Mouse (Mus musculus) hindbrain, embryonic 16.5 days (tissue): ENCODE measurements around the gene Dock6. TPM values are rescaled to one million over a fixed set of nuclear protein-coding genes. Genes with fewer than 3 reads are reported as not detected.
A peak's percentile ranks its signal among the peaks of the same experiment; 100 is the strongest.
"Not testable (repeated sequence)": the region's sequence is repeated elsewhere in the genome, so short reads cannot be mapped to it uniquely, and the experiment has no call there.

Experiments used
- ATAC-seq: fragments of 200-750 bp; cut with Nextera tagmentation; 2 replicates; pipeline ENCODE4 v1.8.0; 2017; ENCODE audit warnings: moderate TSS enrichment, moderate library complexity
- H3K27ac ChIP-seq: fragments of 300-500 bp; sonication (generic); 2 replicates; pipeline ENCODE4 v1.5.1; 2014; ENCODE audit warnings: low read depth, mild to moderate bottlenecking, control low read depth, low read length, moderate library complexity
- H3K27me3 ChIP-seq: fragments of 300-500 bp; sonication (generic); replicated peaks from 2 replicates; pipeline ENCODE4 v1.6.1; 2014; ENCODE audit warnings: low read length; ENCODE audit not compliant: control insufficient read depth, insufficient read depth
- H3K36me3 ChIP-seq: fragments of 300-500 bp; sonication (generic); 2 replicates; pipeline ENCODE4 v1.6.1; 2014; ENCODE audit warnings: mild to moderate bottlenecking, low read length, moderate library complexity, mixed read lengths; ENCODE audit not compliant: control insufficient read depth, insufficient read depth
- H3K4me1 ChIP-seq: fragments of 300-500 bp; sonication (generic); 2 replicates; pipeline ENCODE4 v1.6.1; 2014; ENCODE audit warnings: low read depth, low read length; ENCODE audit not compliant: control insufficient read depth, insufficient read depth
- H3K4me2 ChIP-seq: fragments of 300-500 bp; sonication (generic); 2 replicates; pipeline ENCODE4 v1.6.1; 2014; ENCODE audit warnings: mild to moderate bottlenecking, low read length, control low read depth, moderate library complexity
- H3K4me3 ChIP-seq: fragments of 300-500 bp; sonication (generic); 2 replicates; pipeline ENCODE4 v1.5.1; 2014; ENCODE audit warnings: mild to moderate bottlenecking, low read length, control low read depth, moderate library complexity
- H3K9ac ChIP-seq: fragments of 300-500 bp; sonication (generic); 2 replicates; pipeline ENCODE4 v1.6.1; 2014; ENCODE audit warnings: low read depth, mild to moderate bottlenecking, control low read depth, low read length, moderate library complexity
- H3K9me3 ChIP-seq: fragments of 300-500 bp; sonication (generic); 2 replicates; pipeline ENCODE4 v1.6.1; 2014; ENCODE audit warnings: mild to moderate bottlenecking, low read length, moderate library complexity; ENCODE audit not compliant: control insufficient read depth
- WGBS: fragments of 180-500 bp; shearing (Covaris S2); extraction: QIAGEN DNeasy Blood & Tissue Kit; methylation state at CpG from one replicate; pipeline ENCODE4 v1.1.7; 2014; 5-methylcytosine and 5-hydroxymethylcytosine counted together
- polyA plus RNA-seq: library from polyadenylated mRNA; unstranded; fragments of >200 nt; fragmentation: Nextera tagmentation; extraction: Ambion mirVana; gene quantifications from 2 replicates; pipeline ENCODE4 v1.2.1, GENCODE M21; 2015

Dock6 gene
- polyA plus RNA-seq, 1 experiment from 2014 or later, result 16.0 TPM

DNA sequence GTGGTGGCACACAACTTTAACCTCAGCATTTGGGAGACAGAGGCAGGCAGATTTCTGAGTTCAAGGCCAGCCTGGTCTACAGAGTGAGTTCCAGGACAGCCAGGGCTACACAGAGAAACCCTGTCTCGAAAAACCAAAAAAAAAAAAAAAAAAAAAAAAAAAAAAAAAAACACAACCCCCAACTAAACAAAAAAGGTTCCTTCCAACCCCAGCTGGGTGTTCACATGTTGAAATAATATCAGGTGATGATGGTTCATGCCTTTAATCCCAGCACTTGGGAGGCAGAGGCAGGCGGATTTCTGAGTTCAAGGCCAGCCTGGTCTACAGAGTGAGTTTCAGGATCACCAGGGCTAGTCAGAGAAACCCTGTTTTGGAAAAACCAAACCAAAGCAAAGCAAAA is 66.1 kb downstream of the Dock6 start:
- not testable (repeated sequence) for H3K4me3 ChIP-seq, H3K36me3 ChIP-seq, H3K9ac ChIP-seq, ATAC-seq, H3K9me3 ChIP-seq, H3K27ac ChIP-seq, H3K4me1 ChIP-seq, H3K27me3 ChIP-seq, H3K4me2 ChIP-seq
- WGBS, result 95% methylated on average over 1 of the region's 2 CpGs

DNA sequence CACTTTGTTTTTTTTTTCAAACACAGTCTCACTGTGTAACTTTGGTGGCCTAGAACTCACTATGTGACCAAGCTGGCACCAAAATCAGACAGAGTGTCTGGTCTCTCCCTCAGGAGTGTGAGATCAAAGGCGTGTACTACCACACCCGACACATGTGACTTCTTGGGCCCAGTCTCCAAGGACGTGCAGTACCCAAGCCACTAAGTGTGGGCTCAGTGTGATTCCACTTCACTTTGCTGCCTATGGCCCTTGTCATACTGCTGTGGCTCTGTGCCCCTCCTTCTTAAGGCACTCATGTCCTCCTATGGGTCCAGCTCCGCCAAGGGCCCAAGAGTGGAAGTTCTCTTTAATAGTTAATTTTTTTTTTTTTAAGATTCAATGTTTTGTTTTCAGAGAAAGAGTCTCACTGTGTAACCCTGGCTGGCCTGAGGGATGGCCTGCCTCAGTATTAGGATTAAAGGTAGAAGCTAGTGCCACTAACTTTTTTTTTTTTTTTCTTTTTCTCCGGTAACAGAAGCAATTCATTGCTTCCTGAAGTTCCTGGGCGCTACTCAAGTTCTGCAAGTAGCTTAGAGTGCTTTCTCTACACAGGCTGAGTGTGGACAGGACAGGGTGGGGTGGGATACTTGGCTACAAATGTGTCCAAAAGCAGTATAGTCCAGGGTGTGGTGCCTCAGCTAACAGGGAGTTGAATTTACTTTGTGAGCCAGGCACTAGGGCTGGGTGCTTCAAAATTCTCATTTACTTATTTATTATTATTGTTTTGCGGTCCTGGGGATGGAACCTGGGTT is 67.7 kb downstream of the Dock6 start:
- Histone ChIP-seq H3K36me3 (no peaks in the 10 kb centered on the region), H3K27me3 (no peaks in the 10 kb centered on the region), H3K27ac (no peak overlapping the region), H3K4me1 (no peaks in the 10 kb centered on the region), H3K9ac (no peak overlapping the region), H3K9me3 (no peaks in the 10 kb centered on the region), H3K4me3 (no peak overlapping the region), H3K4me2 (no peak overlapping the region)
- 93% methylated on average over 7 of the region's 7 CpGs for WGBS
- ATAC-seq, result no peak

DNA sequence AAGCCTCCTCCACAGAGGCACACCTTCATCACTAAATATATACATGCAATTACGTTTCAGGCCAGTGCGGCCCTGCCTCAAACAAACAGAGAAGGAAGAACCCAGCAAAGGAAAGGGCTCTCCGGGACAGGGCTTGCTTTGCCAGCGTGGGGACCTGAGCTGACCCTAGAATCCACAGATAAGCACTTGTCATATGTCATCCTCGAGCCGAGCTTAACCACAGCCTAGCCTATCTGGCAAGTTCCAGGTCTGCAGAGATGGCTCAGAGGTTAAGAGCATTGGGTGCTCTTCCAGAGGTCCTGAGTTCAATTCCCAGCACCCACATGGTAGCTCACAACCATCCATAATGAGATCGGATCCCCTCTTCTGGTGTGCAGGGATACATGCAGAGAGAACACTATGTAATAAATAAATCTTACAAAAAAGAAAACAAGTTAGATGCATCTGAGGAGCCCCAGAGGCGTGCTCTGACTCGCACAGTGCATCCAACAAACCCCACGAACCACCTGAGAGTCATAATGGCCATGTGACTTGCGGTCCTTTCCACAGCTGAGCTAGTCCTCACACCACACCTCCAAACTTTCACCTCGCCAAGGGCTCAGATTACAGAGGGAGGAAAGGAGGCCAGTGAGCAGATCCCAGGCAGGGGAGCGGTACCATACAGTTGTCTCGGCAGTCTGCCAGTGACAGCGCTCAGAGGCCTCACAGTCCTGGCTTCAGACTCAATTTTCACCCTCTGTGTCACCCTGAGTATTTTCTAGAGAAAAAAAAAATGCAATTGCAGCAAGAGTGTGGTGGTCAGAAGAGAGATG is 70.6 kb downstream of the Dock6 start:
- Histone ChIP-seq H3K4me2 (no peak overlapping the region), H3K9ac (no peak overlapping the region), H3K27ac (no peak overlapping the region), H3K4me1 (no peaks in the 10 kb centered on the region), H3K4me3 (no peak overlapping the region), H3K36me3 (0 out of 2 replicates have a peak, but pooled peaks cover 2% of the 10 kb centered on the region), H3K9me3 (no peaks in the 10 kb centered on the region), H3K27me3 (no peaks in the 10 kb centered on the region)
- no peak for ATAC-seq
- 78% methylated on average over 15 of the region's 15 CpGs for WGBS

DNA sequence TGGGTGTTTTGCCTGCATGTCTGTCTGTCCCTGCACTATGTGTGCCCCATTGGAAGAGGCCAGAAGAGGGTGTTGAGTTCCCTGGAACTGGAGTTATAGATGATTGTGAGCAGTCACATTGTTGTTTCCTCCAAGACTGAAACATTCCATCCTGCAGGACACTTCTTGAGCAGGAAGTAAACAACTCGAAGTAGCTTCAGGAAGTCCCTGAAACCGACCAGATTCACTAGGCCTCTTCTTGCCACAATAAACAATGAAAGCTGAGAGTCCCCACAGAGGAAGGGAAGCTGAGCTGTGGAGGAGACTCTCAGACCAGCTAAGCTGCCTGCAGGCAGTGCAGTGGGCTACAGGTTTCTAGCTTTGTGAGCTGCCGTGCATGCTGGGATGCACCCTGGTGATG is 74.7 kb downstream of the Dock6 start:
- Histone ChIP-seq H3K36me3 (0 out of 2 replicates have a peak, but pooled peaks cover 2% of the 10 kb centered on the region), H3K4me1 (no peaks in the 10 kb centered on the region), H3K27ac (no peak overlapping the region), H3K27me3 (no peaks in the 10 kb centered on the region), H3K9me3 (no peaks in the 10 kb centered on the region), H3K4me3 (no peak overlapping the region), H3K9ac (no peak overlapping the region), H3K4me2 (no peak overlapping the region)
- WGBS, result 94% methylated on average over 3 of the region's 3 CpGs
- no peak for ATAC-seq

DNA sequence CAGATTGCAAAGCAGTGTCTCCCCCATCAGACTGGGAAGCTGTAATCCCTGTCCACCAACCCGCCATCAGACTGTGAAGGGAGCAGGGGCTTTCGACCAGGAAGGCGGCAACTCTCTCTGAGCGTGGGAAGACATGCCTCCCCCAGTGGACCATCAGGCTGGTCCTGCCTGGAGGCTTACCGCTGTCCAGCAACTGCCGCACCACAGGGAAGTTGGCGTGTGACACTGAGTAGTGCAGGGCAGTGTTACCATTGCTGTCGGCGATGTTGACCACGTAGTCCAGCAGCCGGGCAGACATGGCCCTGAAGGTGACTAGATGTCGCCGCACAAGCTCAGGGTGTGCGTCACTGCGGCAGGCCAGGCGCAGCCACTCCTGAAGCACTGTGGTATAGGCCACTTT is 78.1 kb downstream of the Dock6 start:
- ATAC-seq, result no peak
- Histone ChIP-seq H3K4me3 (no peak overlapping the region), H3K9ac (no peak overlapping the region), H3K9me3 (no peaks in the 10 kb centered on the region), H3K27ac (no peak overlapping the region), H3K36me3 (0 out of 2 replicates have a peak, but pooled peaks cover 2% of the 10 kb centered on the region), H3K4me2 (no peak overlapping the region), H3K4me1 (no peaks in the 10 kb centered on the region), H3K27me3 (no peaks in the 10 kb centered on the region)
- 90% methylated on average over 16 of the region's 16 CpGs for WGBS

DNA sequence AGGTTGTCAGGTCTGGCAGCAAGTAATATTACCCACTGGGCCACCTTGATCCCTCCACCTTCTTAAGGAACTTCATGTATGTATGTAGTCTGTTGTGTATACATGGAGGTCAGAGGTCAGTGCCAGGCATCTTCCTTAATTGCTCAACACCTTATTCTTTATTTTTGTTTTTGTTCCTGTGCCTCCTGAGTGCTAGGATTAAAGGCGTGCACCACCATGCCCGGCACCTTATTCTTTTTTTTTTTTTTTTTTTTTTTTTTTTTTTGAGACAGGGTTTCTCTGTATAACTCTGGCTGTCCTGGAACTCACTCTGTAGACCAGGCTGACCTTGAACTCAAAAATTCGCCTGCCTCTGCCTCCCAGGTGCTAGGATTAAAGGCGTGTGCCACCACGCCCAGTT is 79.0 kb downstream of the Dock6 start:
- H3K4me2 ChIP-seq, ATAC-seq, H3K4me3 ChIP-seq, H3K9ac ChIP-seq, H3K4me1 ChIP-seq, H3K27me3 ChIP-seq, H3K27ac ChIP-seq, H3K36me3 ChIP-seq, H3K9me3 ChIP-seq: not testable (repeated sequence)
- 78% methylated on average over 5 of the region's 5 CpGs for WGBS

DNA sequence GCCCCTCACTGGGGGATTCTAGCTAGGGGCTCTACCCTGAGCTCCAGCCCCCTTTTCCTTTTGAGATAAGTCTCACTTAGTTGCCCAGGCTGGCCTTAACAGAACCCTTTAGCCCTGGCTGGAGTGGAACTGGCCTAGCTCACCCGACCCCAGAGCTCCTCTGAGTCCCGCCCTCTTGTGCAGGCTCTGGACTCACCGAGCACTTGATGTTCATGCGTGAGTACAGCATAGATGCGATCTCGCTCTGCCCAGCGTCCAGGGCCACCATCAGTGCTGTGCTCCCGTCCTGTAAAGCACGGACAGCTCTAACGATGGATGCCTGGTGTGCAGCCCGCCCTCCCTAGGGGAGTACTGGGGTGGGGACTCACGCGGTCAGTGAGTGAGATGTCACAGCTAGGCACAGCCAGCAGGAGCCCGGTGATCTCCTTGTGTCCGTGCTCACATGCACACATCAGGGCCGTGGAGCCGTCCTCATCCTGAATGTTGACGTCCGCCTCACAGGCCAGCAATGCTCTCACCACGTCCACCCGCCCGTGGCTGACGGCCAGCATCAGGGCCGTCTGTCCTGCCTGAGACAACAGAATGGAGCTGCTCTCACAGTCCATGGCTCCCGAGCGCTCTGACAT is 82.8 kb downstream of the Dock6 start:
- H3K4me1 ChIP-seq, result peaks cover 10% of the 10 kb centered on the region; the same call in 1 of the 2 replicates

DNA sequence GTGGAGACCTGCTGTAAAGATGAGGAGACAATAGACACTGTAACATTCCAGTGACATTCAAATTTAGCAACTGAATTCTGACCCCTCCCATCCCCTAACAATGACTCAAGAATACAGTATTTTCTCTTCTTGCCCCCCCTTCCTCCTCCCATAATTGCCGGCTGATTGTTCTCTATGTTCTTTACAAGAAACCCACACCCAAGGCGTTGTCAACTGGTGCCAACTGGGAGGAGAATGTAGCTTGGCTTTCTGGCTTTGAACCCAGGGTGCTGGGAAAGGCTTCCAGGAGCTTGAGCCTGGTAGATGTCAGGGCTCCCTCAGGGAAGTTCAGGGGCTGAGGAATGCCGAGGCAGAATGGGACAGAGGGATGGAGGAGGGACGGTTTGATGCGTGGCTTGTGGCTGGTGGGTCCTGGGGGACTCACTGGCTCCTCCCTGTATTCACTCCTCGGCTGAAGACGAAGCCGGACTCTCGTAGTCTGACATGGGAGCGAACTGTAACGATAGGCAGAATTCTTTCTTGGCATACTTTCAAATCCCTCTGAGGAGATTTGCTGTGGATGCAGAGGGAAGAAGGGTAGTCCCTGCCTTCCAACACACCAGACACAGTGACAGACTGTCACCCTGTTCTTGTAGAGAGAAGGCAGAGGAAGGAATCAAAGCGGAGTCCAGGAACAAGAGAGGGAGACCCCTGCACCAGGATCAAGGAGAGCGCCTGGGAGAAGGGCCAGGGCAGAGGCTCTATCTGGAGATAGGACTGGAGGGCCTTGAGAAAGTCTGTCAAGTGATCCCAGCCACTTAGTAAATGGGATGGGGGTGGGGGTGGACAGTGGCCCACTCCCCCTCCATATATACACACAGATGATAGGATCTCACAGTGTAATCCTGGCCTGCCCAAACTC is 83.7 kb downstream of the Dock6 start:
- ATAC-seq, result peak; percentile 25; the same call in 1 of the 2 replicates
- no peaks in the 10 kb centered on the region for H3K36me3 ChIP-seq
- H3K9ac ChIP-seq, result no peak overlapping the region; the same call in 1 of the 2 replicates
- H3K9me3 ChIP-seq, result no peaks in the 10 kb centered on the region
- H3K27me3 ChIP-seq, result no peaks in the 10 kb centered on the region
- H3K4me1 ChIP-seq, result peaks cover 10% of the 10 kb centered on the region; the same call in 1 of the 2 replicates
- WGBS, result 31% methylated on average over 13 of the region's 13 CpGs
- peak overlapping the region; percentile 12; the same call in 1 of the 2 replicates for H3K27ac ChIP-seq
- no peak overlapping the region for H3K4me3 ChIP-seq
- H3K4me2 ChIP-seq, result no peak overlapping the region

More for the DNA sequence above, 82.8 kb downstream of the Dock6 start:
- no peak overlapping the region for H3K27ac ChIP-seq
- H3K36me3 ChIP-seq, result no peaks in the 10 kb centered on the region
- H3K9me3 ChIP-seq, result no peaks in the 10 kb centered on the region
- no peak overlapping the region for H3K4me2 ChIP-seq
- H3K27me3 ChIP-seq, result no peaks in the 10 kb centered on the region
- no peak overlapping the region for H3K4me3 ChIP-seq
- H3K9ac ChIP-seq, result no peak overlapping the region
- WGBS, result 68% methylated on average over 26 of the region's 26 CpGs
- 0 out of 2 replicates have a peak, but pooled peaks have one; percentile 31 for ATAC-seq
